Mouse (Mus musculus) forelimb bud, embryonic 11.5 days (tissue): ENCODE results near the gene Ccdc157.

Experiments used
- DNase-seq: peaks from one replicate; pipeline ENCODE4 v3.0.0-alpha.2; 2012; ENCODE audit warnings: low read depth, low spot score

Ccdc157 gene

DNA sequence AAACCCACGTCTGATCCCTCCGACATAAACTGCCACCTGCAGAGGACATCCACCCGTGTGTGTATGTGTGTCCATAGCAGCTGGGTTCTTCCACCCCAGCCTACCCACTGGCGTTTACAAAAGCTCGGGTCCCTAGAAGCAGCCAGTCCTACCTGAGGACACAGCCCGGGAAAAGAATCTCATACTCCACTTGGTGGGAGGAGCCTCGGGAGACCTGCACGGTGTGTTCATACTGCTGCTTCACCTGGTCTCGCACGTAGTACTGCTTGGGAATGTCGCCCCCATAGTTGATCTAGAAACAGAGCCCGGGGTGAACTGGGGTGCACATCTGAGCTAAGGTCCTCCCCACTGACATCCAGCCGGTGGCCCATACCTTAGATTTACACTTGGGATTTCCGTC, 56.6 kb downstream of the Ccdc157 start:
- DNase-seq, result no peak

DNA sequence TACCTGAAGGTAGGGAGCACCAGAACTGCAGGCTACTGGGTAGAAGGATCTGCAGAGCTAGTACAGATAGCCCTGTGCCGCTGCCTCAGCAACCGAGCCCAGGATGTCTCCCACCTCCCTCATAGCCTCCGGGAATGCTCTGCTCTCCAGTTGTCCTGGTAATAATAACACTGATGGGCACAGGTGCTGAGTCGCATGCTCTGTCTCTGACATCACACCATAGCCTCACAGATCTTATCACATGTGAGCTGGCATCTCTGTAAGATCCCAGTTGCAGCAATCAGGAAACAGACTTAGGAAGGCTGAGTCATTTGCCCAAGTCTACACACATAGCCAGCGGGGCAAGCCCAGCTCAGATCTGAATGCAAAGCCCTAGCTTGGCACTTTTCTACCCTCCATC, 58.2 kb downstream of the Ccdc157 start:
- no peak for DNase-seq

DNA sequence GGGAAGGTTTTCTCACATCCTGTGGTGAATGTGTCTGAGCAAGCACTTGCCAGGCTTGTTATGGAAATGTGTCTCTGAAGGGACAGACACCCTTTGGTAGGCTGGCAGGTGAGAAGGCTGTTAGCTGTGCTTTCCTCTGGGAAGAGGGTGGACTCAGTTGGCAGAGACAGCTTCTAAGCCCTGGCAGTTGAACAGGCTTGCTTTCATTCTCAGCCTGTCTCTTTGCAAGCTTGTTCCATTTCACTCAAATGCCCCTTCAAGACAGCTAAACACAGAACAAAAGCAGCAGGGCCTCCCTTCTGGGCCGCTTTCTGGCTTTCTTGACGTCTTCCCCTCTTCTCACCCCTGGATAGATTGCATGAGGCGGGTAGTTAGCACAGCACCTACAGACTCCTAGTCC, 60.6 kb downstream of the Ccdc157 start:
- no peak for DNase-seq

DNA sequence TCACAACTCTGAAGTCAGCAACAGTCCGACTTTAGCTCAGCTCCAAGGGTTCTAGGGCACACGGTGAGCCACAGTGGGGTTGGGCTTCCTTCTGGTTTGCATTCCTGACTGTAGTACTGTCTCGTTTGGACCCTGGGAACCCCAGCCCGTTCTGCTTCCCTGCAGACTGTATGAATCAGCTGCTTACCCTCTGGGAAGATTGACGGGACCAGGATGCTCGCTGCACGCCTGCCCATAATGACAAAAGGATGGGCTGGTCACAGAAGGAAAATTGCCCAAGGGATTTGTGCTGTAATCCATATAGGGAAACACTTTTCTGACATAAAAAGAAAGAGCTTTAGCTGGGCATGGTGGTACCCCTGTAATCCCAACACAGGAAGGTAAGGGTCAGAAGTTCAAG, 61.3 kb downstream of the Ccdc157 start:
- no peak for DNase-seq

DNA sequence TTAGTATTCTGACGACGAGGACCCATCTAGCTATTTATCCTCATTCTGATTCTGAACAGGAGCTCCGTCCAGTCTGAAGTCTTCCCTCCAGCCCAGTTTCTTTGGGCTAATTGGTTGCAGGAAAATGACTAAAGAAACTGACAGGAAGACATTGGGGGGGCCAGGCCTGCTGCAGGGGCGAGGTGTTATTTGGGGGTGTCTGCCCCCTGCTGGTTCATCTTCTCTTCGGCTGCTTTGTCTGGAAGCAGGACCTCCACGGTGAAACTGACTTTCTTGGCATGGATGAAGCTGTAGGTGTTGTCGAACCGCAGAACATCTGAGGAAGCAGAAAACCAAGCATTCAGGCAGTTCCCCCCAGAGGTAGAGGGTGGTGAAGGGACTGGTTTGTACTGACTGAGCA, 62.0 kb downstream of the Ccdc157 start:
- no peak for DNase-seq

DNA sequence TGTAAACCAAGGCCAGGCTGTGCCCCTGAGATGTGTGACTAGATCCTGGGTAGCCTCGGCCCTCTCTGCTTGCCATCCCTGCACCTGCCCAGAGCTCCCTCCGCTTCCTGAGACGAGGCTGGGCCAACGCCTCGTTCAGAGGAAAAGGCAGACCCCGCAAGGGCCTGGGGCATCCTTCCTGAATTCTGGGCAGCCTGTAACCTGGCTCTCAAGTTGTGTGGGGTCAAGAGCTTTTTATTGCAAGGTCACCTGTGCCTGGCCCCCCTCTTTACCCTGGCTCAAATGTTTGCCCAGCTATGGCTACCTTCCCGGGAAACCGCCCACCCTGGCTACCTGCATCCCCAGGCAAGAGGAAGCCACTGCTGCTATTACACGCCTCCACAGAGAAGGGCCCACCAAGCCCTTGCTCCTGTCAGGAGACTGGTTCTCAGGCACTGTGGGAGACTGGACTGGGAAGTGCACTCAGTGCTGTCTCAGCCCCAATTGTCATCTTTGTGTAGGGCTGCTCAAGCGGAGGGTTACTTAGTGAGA, 62.9 kb downstream of the Ccdc157 start:
- no peak for DNase-seq

DNA sequence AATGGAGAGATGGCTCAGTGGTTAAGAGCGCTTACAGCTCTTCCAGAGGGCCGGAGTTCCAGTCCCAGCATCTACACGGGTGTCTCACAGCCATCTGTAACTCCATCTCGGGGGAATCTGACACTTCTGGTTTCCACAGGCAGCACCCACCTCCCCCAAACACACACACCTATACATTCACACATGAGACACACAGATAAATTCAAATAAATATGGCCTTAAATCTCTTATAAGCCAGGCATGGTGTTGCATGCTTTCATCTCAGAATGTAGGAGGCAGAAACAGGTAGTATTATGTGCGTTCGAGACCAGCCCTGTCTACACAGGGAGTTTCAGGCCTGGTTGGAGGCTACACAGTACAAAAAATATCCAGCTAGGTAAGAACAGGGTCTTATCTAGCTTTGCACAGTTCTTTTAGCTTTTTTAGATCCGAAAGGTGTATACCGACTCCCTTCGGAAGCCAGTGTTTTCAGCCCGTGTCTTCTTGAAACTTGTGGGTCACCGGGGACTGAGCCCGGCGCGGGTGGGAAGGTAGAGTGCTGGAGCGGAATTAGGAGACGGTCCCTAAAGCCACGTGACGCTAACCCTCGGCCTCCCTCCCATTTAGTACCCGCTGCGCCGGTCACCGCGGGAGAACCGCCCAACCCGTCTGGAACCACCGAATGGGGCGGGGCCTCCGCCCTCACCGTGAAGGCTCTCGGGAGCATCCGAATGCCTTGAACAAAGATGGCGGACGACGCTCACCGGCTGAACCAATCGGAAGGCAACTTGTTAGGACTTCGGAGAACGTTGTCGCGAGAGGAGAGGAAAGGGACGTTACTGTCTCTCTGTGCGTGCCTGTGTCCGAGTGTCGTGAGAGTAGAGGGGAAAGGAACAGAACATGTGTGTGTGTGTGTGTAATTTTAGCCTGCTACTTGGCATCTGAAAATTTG, 63.8 kb downstream of the Ccdc157 start:
- peak; percentile 98 for DNase-seq

DNA sequence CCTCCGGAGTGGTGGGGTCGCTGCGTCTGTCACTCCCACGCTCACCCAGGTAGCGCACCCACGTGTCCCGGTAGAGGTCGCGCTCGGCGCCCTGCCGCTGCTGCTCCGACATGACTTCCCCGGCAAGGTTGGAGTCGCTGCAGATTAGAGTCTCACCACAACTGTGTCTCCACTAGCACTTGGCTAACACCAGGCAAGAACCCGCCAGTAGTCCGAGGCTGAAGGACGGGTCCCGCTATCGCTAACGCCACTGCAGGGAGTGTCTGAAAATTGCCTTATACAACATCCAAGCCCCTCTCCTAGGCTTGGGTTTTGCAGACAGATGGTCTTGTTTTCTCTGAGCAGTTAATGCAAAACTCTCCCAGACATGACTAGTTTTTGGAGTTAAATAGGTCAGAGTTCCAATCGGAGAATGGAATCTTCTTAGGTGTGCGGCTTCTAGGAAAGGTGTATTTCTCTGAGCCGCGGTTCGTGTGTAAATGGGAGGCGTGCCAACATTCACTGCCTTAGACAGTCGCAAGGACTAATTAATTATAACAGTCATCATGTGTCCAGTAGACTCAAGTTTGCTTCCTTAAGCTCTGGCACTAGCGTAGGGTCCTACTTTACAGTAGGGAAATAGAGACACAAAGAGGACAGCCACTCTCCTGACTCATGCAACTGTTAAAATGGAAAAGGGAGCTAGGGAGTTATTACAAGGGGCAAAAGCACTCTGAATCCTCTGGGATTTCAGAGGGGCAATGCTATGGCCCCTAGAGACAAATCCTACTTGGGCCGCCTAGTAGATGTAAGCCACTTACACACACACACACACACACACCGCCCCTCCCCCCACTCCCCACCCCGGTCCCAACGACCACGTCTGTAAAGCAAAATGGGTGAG, 64.7 kb downstream of the Ccdc157 start, which contains the start of gene Mtfp1:
Gene Mtfp1 (minus strand): TSS at position 275 of the 883 bp plus-strand sequence.
- DNase-seq, result peak; percentile 44

DNA sequence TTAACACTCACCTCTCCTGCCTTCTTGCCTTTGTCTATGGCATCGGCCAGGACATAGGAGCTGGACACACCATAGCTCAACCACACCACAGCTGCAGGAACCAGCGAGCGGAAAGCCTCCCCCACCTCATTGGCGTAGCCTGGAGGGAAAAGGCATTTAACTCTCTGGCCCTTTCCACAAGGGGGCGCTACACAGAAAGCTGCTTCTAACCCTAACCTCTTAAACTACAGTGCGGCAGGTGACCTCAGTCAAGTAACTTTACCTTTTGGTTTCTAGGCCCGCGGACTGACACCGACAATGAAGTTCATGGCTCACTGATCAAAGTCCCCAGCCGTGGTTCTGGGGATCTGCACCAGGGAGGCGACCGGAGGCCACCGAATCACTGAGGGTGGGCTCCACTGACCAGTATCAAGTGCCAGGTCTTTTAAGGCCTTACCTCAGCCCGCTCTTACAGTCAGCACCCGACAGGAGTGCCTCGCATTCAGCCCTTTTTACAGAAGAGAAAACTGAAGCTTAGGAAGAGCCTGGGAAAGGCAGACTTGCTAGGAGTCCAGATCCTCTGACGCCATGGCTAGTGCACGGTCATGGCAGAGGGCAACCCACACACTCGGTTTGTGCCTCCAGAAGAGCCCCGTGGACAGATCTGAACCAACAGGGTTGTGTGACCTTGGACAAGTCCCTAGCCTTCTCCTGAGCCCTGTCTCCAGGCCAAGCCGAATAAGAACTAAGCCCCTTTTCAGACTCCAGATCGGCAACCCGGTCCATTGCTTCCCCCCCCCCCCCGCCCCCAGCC, 65.5 kb downstream of the Ccdc157 start:
- DNase-seq, result peak; percentile 71

DNA sequence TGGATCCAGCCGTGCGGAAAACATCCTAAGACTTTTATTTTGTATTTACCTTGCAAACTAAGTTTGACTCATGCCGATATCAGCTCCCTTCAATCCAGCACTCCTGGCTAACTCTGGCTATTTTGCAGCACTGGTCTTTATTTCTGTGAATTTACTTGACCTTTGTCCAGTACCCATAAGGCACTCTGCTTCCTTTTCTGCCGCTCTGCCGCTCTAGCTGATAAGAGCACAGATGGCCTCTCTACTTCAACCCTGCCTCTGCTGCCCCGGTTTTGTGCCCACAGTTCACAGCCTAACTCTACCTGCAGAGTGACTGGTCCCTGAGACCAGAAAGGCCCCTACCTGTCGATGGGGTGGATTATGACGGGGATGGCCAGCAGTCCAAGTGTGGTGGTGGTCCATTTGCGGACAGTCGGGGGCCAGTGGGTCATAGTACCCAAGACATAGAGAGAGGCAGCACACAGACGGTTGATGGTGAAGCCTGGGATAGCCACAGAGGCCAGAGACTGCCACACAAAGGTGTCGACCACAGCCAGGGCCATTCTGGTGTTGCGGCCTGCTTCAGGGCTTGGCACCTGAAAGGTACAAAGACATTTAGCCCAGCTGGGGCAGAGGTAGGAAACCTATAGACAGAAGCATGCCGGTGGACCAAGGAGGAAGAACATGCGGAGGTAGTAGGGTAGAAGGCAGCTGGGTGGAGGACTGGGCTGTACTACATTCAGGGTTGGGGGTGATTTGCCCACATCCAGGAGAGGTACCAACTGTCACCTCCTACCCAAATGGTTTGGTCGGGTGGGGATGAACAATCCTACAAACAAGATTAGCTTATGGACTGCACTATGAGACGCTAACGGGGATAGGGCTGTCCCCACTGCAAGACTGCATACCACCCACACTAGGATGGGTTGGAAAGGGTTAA, 66.4 kb downstream of the Ccdc157 start:
- no peak for DNase-seq
